Mouse (Mus musculus) liver, adult 2 months (tissue): ENCODE measurements around the gene Myo3a.

Source experiments
- CTCF ChIP-seq: fragments of 200-500 bp; IDR thresholded peaks from 2 replicates; pipeline ENCODE4 v1.5.1; 2011; ENCODE audit warnings: low read depth, low read length, control low read depth
- POLR2A ChIP-seq: fragments of 200-500 bp; IDR thresholded peaks from 2 replicates; pipeline ENCODE4 v1.6.1; 2011; ENCODE audit warnings: low read length, control low read depth; ENCODE audit not compliant: insufficient read depth; ENCODE audit errors: extremely low read depth

DNA sequence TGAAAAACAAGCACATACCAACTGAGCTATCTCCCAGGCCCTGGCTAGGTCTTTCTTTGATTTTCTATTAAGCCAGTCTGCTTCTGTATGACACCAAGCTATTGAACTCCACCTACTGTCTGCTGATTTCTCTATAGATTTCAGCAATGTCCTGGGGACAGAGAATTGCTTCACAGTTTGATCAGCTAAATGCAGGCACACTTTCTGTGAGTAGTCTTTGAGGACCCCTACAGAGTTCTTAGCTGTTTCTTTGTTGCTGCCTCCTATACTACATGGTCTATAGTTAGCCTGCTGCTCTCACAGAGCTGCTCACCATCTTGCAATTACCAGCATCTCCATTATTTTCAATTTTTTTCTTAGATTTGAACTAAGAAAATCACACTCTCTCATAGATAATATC lies 28.3 kb downstream of the Myo3a start:
- TF ChIP-seq CTCF, result no peak
- no peak for TF ChIP-seq POLR2A
